Mouse (Mus musculus): ENCODE measurements at regions not wholly inside any gene's neighbourhood (a gene's known extent, or its start where the extent isn't known, plus 50 kb on each side); places are given as distances from the start of the nearest gene placed in this dataset.

- no peak for TF ChIP-seq CTCF (IDR thresholded peaks at IDR 0.05; ENCODE audit: low read depth, low read length)
- no peak for TF ChIP-seq EP300 (IDR thresholded peaks at IDR 0.05; ENCODE audit: insufficient read depth, low read depth, low read length)
Observed at GRCm38 (mm10) chr17:93535751-93536150, 336.9 kb downstream of the Adcyap1 start.

Data from ES-Bruce4 (cell line).